Mouse (Mus musculus) hindbrain, embryonic 14.5 days (tissue): Measurements from ENCODE around the gene Plxnc1. TPM values are rescaled to one million over a fixed set of nuclear protein-coding genes. Genes with fewer than 3 reads are reported as not detected.

ENCODE experiments used
- ATAC-seq: fragments of 200-750 bp; cut with Nextera tagmentation; 2 replicates; pipeline ENCODE4 v1.8.0; 2017; ENCODE audit warnings: moderate number of reproducible peaks, mild to moderate bottlenecking, moderate TSS enrichment, moderate library complexity; ENCODE audit not compliant: low FRiP score
- DNase-seq: peaks from one replicate; pipeline ENCODE4 v3.0.0-alpha.2; 2015; ENCODE audit warnings: low spot score
- H3K27ac ChIP-seq: fragments of 300-500 bp; sonication (generic); 2 replicates; pipeline ENCODE4 v1.5.1; 2014; ENCODE audit warnings: mild to moderate bottlenecking, moderate library complexity
- H3K27me3 ChIP-seq: fragments of 300-500 bp; sonication (generic); 2 replicates; pipeline ENCODE4 v1.6.1; 2014; ENCODE audit warnings: mild to moderate bottlenecking, low read length, mixed read lengths; ENCODE audit not compliant: control insufficient read depth, insufficient read depth
- H3K36me3 ChIP-seq: fragments of 300-500 bp; sonication (generic); replicated peaks from 2 replicates; pipeline ENCODE4 v1.6.1; 2014; ENCODE audit not compliant: control insufficient read depth, insufficient read depth
- H3K4me1 ChIP-seq: fragments of 300-500 bp; sonication (generic); replicated peaks from 2 replicates; pipeline ENCODE4 v1.6.1; 2014; ENCODE audit warnings: antibody characterized with exemption, low read length, mixed read lengths; ENCODE audit not compliant: control insufficient read depth, insufficient read depth
- H3K4me2 ChIP-seq: fragments of 300-500 bp; sonication (generic); replicated peaks from 2 replicates; pipeline ENCODE4 v1.6.1; 2014; ENCODE audit warnings: mild to moderate bottlenecking, moderate library complexity
- H3K4me3 ChIP-seq: fragments of 300-500 bp; sonication (generic); replicated peaks from 2 replicates; pipeline ENCODE4 v1.5.1; 2014; ENCODE audit warnings: mild to moderate bottlenecking, low read length
- H3K9ac ChIP-seq: fragments of 300-500 bp; sonication (generic); 2 replicates; pipeline ENCODE4 v1.6.1; 2014
- H3K9me3 ChIP-seq: fragments of 300-500 bp; sonication (generic); 2 replicates; pipeline ENCODE4 v1.6.1; 2016; ENCODE audit warnings: low read length; ENCODE audit not compliant: control insufficient read depth
- WGBS: fragments of 180-500 bp; shearing (Covaris S2); extraction: QIAGEN DNeasy Blood & Tissue Kit; methylation state at CpG from one replicate; pipeline ENCODE4 v1.1.7; 2014; 5-methylcytosine and 5-hydroxymethylcytosine counted together
- polyA plus RNA-seq: library from polyadenylated mRNA; unstranded; fragments of >200 nt; fragmentation: Nextera tagmentation; extraction: Ambion mirVana; gene quantifications from 2 replicates; pipeline ENCODE4 v1.2.1, GENCODE M21; 2014

Gene Plxnc1
- polyA plus RNA-seq, 1 experiment from 2014 or later, result 15.5 TPM

GRCm38 (mm10) chr10:94850565-94850964 is 94.1 kb downstream of the Plxnc1 start:
- Histone ChIP-seq H3K9ac (no peak overlapping the region), H3K27ac (no peak overlapping the region), H3K4me2 (no peak overlapping the region), H3K4me1 (no peaks in the 10 kb centered on the region), H3K36me3 (peaks cover 32% of the 10 kb centered on the region), H3K27me3 (no peaks in the 10 kb centered on the region), H3K4me3 (no peak overlapping the region), H3K9me3 (no peaks in the 10 kb centered on the region)
- ATAC-seq, result no peak
- no peak for DNase-seq
- WGBS, result 29% methylated on average over 4 of the region's 4 CpGs

GRCm38 (mm10) chr10:94849930-94850329 is 94.7 kb downstream of the Plxnc1 start:
- DNase-seq (no peak), ATAC-seq (no peak)
- Histone ChIP-seq H3K4me2 (no peak overlapping the region), H3K36me3 (peaks cover 28% of the 10 kb centered on the region), H3K27ac (no peak overlapping the region), H3K27me3 (no peaks in the 10 kb centered on the region), H3K9me3 (no peaks in the 10 kb centered on the region), H3K4me1 (no peaks in the 10 kb centered on the region), H3K9ac (no peak overlapping the region), H3K4me3 (no peak overlapping the region)
- 91% methylated on average over 9 of the region's 9 CpGs for WGBS

- WGBS, result 90% methylated on average over 4 of the region's 4 CpGs
- no peak overlapping the region for H3K9ac ChIP-seq
- no peaks in the 10 kb centered on the region for H3K9me3 ChIP-seq
- H3K4me3 ChIP-seq, result no peak overlapping the region
- H3K4me2 ChIP-seq, result no peak overlapping the region
- H3K27ac ChIP-seq, result no peak overlapping the region
- no peaks in the 10 kb centered on the region for H3K4me1 ChIP-seq
- H3K27me3 ChIP-seq, result no peaks in the 10 kb centered on the region
- peaks cover 23% of the 10 kb centered on the region for H3K36me3 ChIP-seq
- DNase-seq (no peak), ATAC-seq (no peak)
These were observed 95.3 kb downstream of the Plxnc1 start for GRCm38 (mm10) chr10:94849360-94849759.

GRCm38 (mm10) chr10:94848344-94848743 is 96.3 kb downstream of the Plxnc1 start:
- DNase-seq, result no peak

GRCm38 (mm10) chr10:94846501-94847105 is 98.0 kb downstream of the Plxnc1 start:
- WGBS, result 86% methylated on average over 8 of the region's 8 CpGs
- ATAC-seq (no peak), DNase-seq (no peak)
- no peak overlapping the region for H3K4me3 ChIP-seq
- H3K36me3 ChIP-seq, result peaks cover 28% of the 10 kb centered on the region
- H3K4me2 ChIP-seq, result no peak overlapping the region
- no peaks in the 10 kb centered on the region for H3K27me3 ChIP-seq
- no peak overlapping the region for H3K9ac ChIP-seq
- H3K4me1 ChIP-seq, result no peaks in the 10 kb centered on the region
- H3K9me3 ChIP-seq, result no peaks in the 10 kb centered on the region
- no peak overlapping the region for H3K27ac ChIP-seq

More at GRCm38 (mm10) chr10:94848344-94848743, 96.3 kb downstream of the Plxnc1 start:
- Histone ChIP-seq H3K27ac (no peak overlapping the region), H3K9ac (no peak overlapping the region), H3K36me3 (peaks cover 22% of the 10 kb centered on the region), H3K9me3 (no peaks in the 10 kb centered on the region), H3K4me3 (no peak overlapping the region), H3K4me1 (no peaks in the 10 kb centered on the region), H3K4me2 (no peak overlapping the region), H3K27me3 (no peaks in the 10 kb centered on the region)
- ATAC-seq, result no peak
- 96% methylated on average over 6 of the region's 6 CpGs for WGBS

- H3K4me1 ChIP-seq, result no peaks in the 10 kb centered on the region
- H3K27ac ChIP-seq, result no peak overlapping the region
- no peaks in the 10 kb centered on the region for H3K9me3 ChIP-seq
- no peak overlapping the region for H3K4me3 ChIP-seq
- peaks cover 41% of the 10 kb centered on the region for H3K36me3 ChIP-seq
- DNase-seq (no peak), ATAC-seq (no peak)
- no peaks in the 10 kb centered on the region for H3K27me3 ChIP-seq
- H3K4me2 ChIP-seq, result no peak overlapping the region
- WGBS, result 94% methylated on average over 6 of the region's 6 CpGs
- H3K9ac ChIP-seq, result no peak overlapping the region
These were observed 99.9 kb downstream of the Plxnc1 start for GRCm38 (mm10) chr10:94844692-94845091.

- peaks cover 4% of the 10 kb centered on the region; the same call in 1 of the 2 replicates for H3K4me1 ChIP-seq
- no peak overlapping the region for H3K9ac ChIP-seq
- H3K4me2 ChIP-seq, result no peak overlapping the region
- H3K27me3 ChIP-seq, result no peaks in the 10 kb centered on the region
- no peaks in the 10 kb centered on the region for H3K9me3 ChIP-seq
- WGBS, result 81% methylated on average over 9 of the region's 9 CpGs
- ATAC-seq (no peak), DNase-seq (no peak)
- H3K4me3 ChIP-seq, result no peak overlapping the region
- no peak overlapping the region for H3K27ac ChIP-seq
- H3K36me3 ChIP-seq, result peaks cover 67% of the 10 kb centered on the region
These were observed 108.8 kb downstream of the Plxnc1 start for GRCm38 (mm10) chr10:94835874-94836273.

- Histone ChIP-seq H3K9me3 (no peaks in the 10 kb centered on the region), H3K4me3 (no peak overlapping the region), H3K27me3 (no peaks in the 10 kb centered on the region), H3K9ac (no peak overlapping the region), H3K4me1 (peaks cover 11% of the 10 kb centered on the region; the same call in 1 of the 2 replicates), H3K27ac (peak overlapping the region; percentile 66), H3K36me3 (peaks cover 45% of the 10 kb centered on the region), H3K4me2 (no peak overlapping the region)
- WGBS, result 57% methylated on average over 6 of the region's 6 CpGs
- peak; percentile 76; the same call in 1 of the 2 replicates for ATAC-seq
- peak; percentile 79 for DNase-seq
These were observed 115.2 kb downstream of the Plxnc1 start for GRCm38 (mm10) chr10:94829407-94829806.

GRCm38 (mm10) chr10:94828734-94829230 is 115.9 kb downstream of the Plxnc1 start:
- H3K27ac ChIP-seq, result no peak overlapping the region
- no peak overlapping the region for H3K4me2 ChIP-seq
- ATAC-seq (no peak), DNase-seq (no peak)
- H3K4me3 ChIP-seq, result no peak overlapping the region
- H3K27me3 ChIP-seq, result no peaks in the 10 kb centered on the region
- WGBS, result 94% methylated on average over 7 of the region's 7 CpGs
- peaks cover 39% of the 10 kb centered on the region for H3K36me3 ChIP-seq
- no peaks in the 10 kb centered on the region for H3K9me3 ChIP-seq
- H3K4me1 ChIP-seq, result peaks cover 14% of the 10 kb centered on the region; the same call in 1 of the 2 replicates
- no peak overlapping the region for H3K9ac ChIP-seq
